Mouse (Mus musculus) spleen, adult 2 months (tissue): ENCODE measurements around the gene Kdsr.

ENCODE experiments used
- CTCF ChIP-seq: fragments of 200-500 bp; IDR thresholded peaks from 2 replicates; pipeline ENCODE4 v1.5.1; 2011; ENCODE audit warnings: mild to moderate bottlenecking, inconsistent platforms; ENCODE audit not compliant: insufficient read depth, insufficient read length, insufficient replicate concordance; ENCODE audit errors: extremely low read depth
- POLR2A ChIP-seq: fragments of 200-500 bp; IDR thresholded peaks from 2 replicates; pipeline ENCODE4 v1.6.1; 2011; ENCODE audit warnings: low read depth, low read length, inconsistent platforms

DNA sequence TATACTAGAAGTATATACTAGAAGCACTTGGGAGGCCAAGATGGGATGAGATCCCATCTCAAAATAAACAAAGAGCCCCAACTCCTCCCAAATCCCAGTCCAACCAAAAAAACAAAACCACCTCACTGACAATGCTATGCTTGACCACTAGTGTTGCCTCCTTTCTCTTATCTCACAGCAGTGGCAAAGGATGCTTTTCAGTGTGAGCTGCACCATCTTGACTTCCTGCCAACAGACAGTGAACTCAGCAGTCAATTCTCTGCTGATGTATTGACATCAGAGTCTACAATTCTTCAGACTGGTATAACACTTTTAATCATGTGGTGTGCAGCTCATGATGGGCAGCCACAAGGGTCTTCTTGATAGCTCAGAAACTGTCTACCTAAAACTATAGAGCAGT lies 9.2 kb upstream of the Kdsr start:
- TF ChIP-seq CTCF (no peak), POLR2A (no peak)
